Mouse (Mus musculus) gonadal fat pad, adult 2 months (tissue): Measurements from ENCODE around the gene Trappc1. TPM values are rescaled to one million over a fixed set of nuclear protein-coding genes. Genes with fewer than 3 reads are reported as not detected.

ENCODE experiments used
- DNase-seq: peaks from one replicate; pipeline ENCODE4 v3.0.0-alpha.2; 2012; ENCODE audit warnings: low read depth
- polyA plus RNA-seq: library from polyadenylated mRNA; depleted of rRNA; stranded (reverse); fragments of >200 nt; gene quantifications from 2 replicates; pipeline ENCODE4 v1.2.3, GENCODE M21; 2012; rRNA removed

The Trappc1 gene
- polyA plus RNA-seq, 1 experiment, result 80.4 TPM

DNA sequence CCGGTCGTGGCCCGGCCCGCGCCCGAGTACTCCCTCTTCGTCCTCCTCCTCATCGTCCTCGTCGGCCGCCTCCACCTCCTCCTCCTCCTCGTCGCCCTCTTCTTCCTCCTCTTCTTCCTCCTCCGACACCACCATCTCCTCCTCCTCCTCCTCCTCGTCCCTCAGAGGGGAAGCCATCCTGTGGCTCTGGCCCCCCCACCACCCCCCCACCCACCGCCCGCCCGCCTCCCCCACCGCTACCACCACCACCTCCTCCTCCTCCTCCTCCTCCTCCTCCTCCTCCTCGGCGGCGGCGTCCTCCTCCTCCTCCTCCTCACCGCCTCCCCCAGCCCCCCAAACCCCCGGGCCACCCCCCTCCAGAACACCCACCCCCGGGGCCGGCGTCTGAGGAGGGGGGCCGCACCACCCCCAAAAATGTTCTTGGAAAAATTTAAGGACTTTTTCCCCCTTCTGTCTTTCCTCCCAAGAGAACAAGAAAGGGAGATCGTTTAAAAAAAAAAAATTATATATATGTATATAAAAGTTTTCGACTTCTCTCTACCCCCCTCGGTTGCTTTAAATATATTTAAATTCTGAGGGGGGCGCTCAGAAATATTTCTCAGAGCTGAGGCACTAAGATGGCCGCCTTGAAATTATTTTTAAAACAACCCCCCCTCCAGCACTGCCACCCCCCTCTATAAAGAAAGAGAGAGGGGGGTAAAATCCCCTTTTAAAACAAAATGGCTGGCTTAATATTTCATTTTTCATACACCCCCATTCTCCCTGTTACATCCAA is 45.6 kb downstream of the Trappc1 start, which contains the start of gene Chd3:
Chd3 (minus strand) TSS at position 192 of the 775 bp plus-strand sequence.
- no peak for DNase-seq

- DNase-seq, result no peak
These were observed 46.4 kb downstream of the Trappc1 start for GRCm38 (mm10) chr11:69369990-69370816.

GRCm38 (mm10) chr11:69370817-69371215 is 47.0 kb downstream of the Trappc1 start:
- no peak for DNase-seq

GRCm38 (mm10) chr11:69371601-69372000 is 47.8 kb downstream of the Trappc1 start:
- DNase-seq, result no peak

DNA sequence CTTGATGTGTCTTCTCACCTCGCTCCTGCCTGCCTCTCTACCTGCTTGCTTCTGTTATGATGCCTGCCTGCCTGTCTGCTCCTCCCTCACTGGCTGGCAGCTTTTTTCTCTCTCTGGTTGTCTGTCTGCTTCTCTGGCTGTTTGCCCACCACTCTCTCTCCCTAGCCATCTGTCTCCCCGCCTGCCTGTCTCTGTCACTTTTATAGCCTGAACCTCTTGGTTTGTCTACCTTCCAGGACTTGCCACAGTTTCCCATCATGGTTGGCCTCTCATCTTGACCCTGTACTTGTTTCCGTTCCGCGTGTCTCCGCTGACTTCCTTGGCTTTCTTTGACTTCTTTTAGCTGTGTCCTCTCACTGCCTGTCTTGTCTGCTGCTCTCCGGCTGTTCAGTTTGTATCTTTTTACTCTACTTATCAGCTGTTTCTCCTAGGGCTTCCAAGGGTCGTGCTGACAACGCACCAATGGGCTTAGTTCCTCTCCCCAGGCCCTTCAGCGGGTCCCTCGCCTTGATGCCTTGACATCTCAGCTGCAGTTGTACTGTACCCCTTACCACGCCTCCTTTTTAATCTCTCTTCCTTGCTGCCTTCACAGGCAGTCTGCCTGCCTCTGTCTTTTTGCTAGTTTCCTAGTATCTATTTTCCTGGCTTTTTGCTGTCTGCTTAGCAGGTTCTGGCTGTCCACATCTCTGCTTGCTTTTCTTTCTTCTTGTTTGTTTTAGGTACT is 48.4 kb downstream of the Trappc1 start:
- DNase-seq, result no peak

DNA sequence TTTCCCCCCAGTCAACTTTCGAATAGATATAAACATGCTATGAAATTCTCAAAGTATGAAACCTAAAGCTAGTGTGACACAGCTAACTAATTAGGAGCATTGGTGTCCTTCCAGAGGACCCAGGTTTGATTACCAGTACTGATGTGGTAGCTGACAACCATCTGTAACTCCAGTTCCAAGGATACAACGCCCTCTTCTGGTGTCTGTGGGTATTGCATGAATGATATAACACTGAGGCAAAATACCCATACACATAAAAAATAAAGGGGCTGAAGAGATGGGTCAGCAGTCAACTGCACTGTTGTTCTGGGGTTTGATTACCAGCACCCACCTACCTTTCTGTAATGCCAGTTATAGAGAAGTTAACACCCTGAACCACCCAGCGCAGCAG is 49.0 kb downstream of the Trappc1 start:
- no peak for DNase-seq

DNA sequence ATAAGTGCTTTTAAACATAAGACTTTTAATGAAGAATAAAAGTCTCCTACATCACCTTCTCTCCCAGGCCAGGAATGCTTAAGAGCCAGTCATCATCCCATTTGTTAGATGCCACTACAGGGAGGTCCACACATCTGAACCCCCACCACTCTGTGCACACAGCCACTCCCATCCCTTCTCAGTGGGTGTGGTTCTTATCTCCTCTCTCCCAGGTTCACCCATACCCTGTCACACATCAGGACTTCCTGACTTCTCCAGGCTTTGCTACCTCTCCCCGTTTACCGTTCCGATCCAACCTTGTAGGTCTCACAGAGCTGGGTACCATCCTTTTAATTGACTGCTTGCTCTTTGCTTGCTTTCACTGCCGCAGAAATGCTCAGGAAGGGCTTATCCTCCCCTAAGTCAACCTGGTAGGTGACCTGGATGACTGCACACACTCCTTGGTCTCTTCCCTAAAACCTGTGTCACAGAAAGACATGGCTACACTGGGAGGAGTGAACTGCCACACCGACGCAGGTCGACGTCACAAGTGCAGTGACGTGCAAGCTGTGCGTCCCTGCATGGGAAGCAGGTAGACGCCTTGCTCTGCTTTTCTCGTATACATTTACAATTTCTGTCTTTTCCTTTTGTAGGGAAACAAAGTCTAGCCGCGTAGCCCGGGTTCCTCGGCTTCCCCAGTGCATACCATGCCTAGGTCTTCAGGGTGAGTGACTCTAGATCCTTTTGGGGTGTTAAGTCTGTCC is 49.6 kb downstream of the Trappc1 start:
- DNase-seq, result no peak

Other genes with a start within 250 kb of the Trappc1 start
- 97.7 and 139 TPM in 2 replicates for gene Vamp2, start 235.5 kb upstream of the Trappc1 start, polyA plus RNA-seq
- gene Per1, start 228.8 kb upstream of the Trappc1 start, polyA plus RNA-seq, result 25.9 and 38.6 TPM in 2 replicates
- gene Hes7, start 203.6 kb upstream of the Trappc1 start, polyA plus RNA-seq, result 0.11 and 0.24 TPM in 2 replicates
- gene 9130213A22Rik, start 201.4 kb upstream of the Trappc1 start, polyA plus RNA-seq, result 1.2 TPM in 2 replicates
- gene Aloxe3, start 198.1 kb upstream of the Trappc1 start, polyA plus RNA-seq, result 4.9 and 5.6 TPM in 2 replicates
- gene Alox12b, start 167.0 kb upstream of the Trappc1 start, polyA plus RNA-seq, result not detected in 2 replicates
- not detected in 2 replicates for gene Alox8, start 126.1 kb upstream of the Trappc1 start, polyA plus RNA-seq
- gene Gucy2e, start 86.9 kb upstream of the Trappc1 start, polyA plus RNA-seq, result 0.04 and 0.05 TPM in 2 replicates
- 6.8 and 7.0 TPM in 2 replicates for gene Cntrob, start 205 bp upstream of the Trappc1 start, polyA plus RNA-seq
- gene Kcnab3, start 2.3 kb downstream of the Trappc1 start, polyA plus RNA-seq, result 0.76 and 0.94 TPM in 2 replicates
- 0.66 and 1.5 TPM in 2 replicates for gene Rnf227, start 16.5 kb downstream of the Trappc1 start, polyA plus RNA-seq
- gene Chd3, start 45.4 kb downstream of the Trappc1 start, polyA plus RNA-seq, result 66.3 and 80.2 TPM in 2 replicates
- 195 and 269 TPM in 2 replicates for gene Naa38, start 71.5 kb downstream of the Trappc1 start, polyA plus RNA-seq
- gene Cyb5d1, start 71.7 kb downstream of the Trappc1 start, polyA plus RNA-seq, result 31.8 and 36.2 TPM in 2 replicates
- gene Tmem88, start 74.3 kb downstream of the Trappc1 start, polyA plus RNA-seq, result 26.1 and 39.5 TPM in 2 replicates
- 7.3 and 17.3 TPM in 2 replicates for gene Kdm6b, start 89.7 kb downstream of the Trappc1 start, polyA plus RNA-seq
- gene Dnah2, start 225.1 kb downstream of the Trappc1 start, polyA plus RNA-seq, result 0.88 and 1.1 TPM in 2 replicates
- 0.93 and 1.1 TPM in 2 replicates for gene Efnb3, start 236.2 kb downstream of the Trappc1 start, polyA plus RNA-seq